Mouse (Mus musculus): ENCODE results near the gene Lfng.
A peak's percentile ranks its signal among the peaks of the same experiment; 100 is the strongest.

Lfng gene

GRCm38 (mm10) chr5:140589082-140589774, 17.9 kb upstream of the Lfng start:
- DNase-seq (ENCODE audit: extremely low read depth, insufficient read length, low spot score) = no peak

GRCm38 (mm10) chr5:140594846-140595245, 12.3 kb upstream of the Lfng start:
- DNase-seq (ENCODE audit: extremely low read depth, insufficient read length, low spot score) = no peak

GRCm38 (mm10) chr5:140596426-140596825, 10.7 kb upstream of the Lfng start:
- no peak for DNase-seq (ENCODE audit: extremely low read depth, insufficient read length, low spot score)

- DNase-seq (ENCODE audit: extremely low read depth, insufficient read length, low spot score) = no peak
Measured at GRCm38 (mm10) chr5:140596927-140597588, 10.1 kb upstream of the Lfng start.

GRCm38 (mm10) chr5:140597787-140598186, 9.3 kb upstream of the Lfng start:
- no peak for DNase-seq (ENCODE audit: extremely low read depth, insufficient read length, low spot score)

- no peak for DNase-seq (ENCODE audit: extremely low read depth, insufficient read length, low spot score)
Measured at GRCm38 (mm10) chr5:140599939-140600338, 7.2 kb upstream of the Lfng start.

GRCm38 (mm10) chr5:140601712-140602111, 5.4 kb upstream of the Lfng start:
- DNase-seq (ENCODE audit: extremely low read depth, insufficient read length, low spot score) = no peak

GRCm38 (mm10) chr5:140602540-140602939, 4.6 kb upstream of the Lfng start:
- DNase-seq (ENCODE audit: extremely low read depth, insufficient read length, low spot score) = no peak

GRCm38 (mm10) chr5:140604386-140604785, 2.7 kb upstream of the Lfng start:
- DNase-seq (ENCODE audit: extremely low read depth, insufficient read length, low spot score) = peak; percentile 83

- peak; percentile 54 for DNase-seq (ENCODE audit: extremely low read depth, insufficient read length, low spot score)
Measured at GRCm38 (mm10) chr5:140605228-140605627, 1.9 kb upstream of the Lfng start.

- no peak for DNase-seq (ENCODE audit: extremely low read depth, insufficient read length, low spot score)
Measured at GRCm38 (mm10) chr5:140606386-140606785, 734 bp upstream of the Lfng start.

- no peak for DNase-seq (ENCODE audit: extremely low read depth, insufficient read length, low spot score)
Measured at GRCm38 (mm10) chr5:140607836-140608633, 915 bp downstream of the Lfng start.

GRCm38 (mm10) chr5:140608634-140609015, 1.5 kb downstream of the Lfng start:
- DNase-seq (ENCODE audit: extremely low read depth, insufficient read length, low spot score) = peak; percentile 65

- DNase-seq (ENCODE audit: extremely low read depth, insufficient read length, low spot score) = peak; percentile 72
Measured at GRCm38 (mm10) chr5:140609511-140610272, 2.6 kb downstream of the Lfng start.

GRCm38 (mm10) chr5:140610273-140611011, 3.3 kb downstream of the Lfng start:
- DNase-seq (ENCODE audit: extremely low read depth, insufficient read length, low spot score) = no peak

- DNase-seq (ENCODE audit: extremely low read depth, insufficient read length, low spot score) = peak; percentile 86
Measured at GRCm38 (mm10) chr5:140611021-140611583, 4.0 kb downstream of the Lfng start.

GRCm38 (mm10) chr5:140611611-140612185, 4.6 kb downstream of the Lfng start:
- DNase-seq (ENCODE audit: extremely low read depth, insufficient read length, low spot score) = peak; percentile 64

GRCm38 (mm10) chr5:140612191-140612590, 5.1 kb downstream of the Lfng start:
- DNase-seq (ENCODE audit: extremely low read depth, insufficient read length, low spot score) = no peak

- no peak for DNase-seq (ENCODE audit: extremely low read depth, insufficient read length, low spot score)
Measured at GRCm38 (mm10) chr5:140614141-140614540, 7.0 kb downstream of the Lfng start.
